Mouse (Mus musculus) forebrain, embryonic 15.5 days (tissue): Measurements from ENCODE around the gene Pym1. TPM values are rescaled to one million over a fixed set of nuclear protein-coding genes. Genes with fewer than 3 reads are reported as not detected.
A peak's percentile ranks its signal among the peaks of the same experiment; 100 is the strongest.

Source experiments
- ATAC-seq: fragments of 200-750 bp; cut with Nextera tagmentation; replicated peaks from 2 replicates; pipeline ENCODE4 v1.8.0; 2017; ENCODE audit warnings: mild to moderate bottlenecking, moderate TSS enrichment, moderate library complexity
- H3K27ac ChIP-seq: fragments of 300-500 bp; sonication (generic); replicated peaks from 2 replicates; pipeline ENCODE4 v1.5.1; 2015; ENCODE audit warnings: mild to moderate bottlenecking, inconsistent platforms
- H3K27me3 ChIP-seq: fragments of 300-500 bp; sonication (generic); 2 replicates; pipeline ENCODE4 v1.6.1; 2015; ENCODE audit warnings: inconsistent platforms
- H3K36me3 ChIP-seq: fragments of 300-500 bp; sonication (generic); 2 replicates; pipeline ENCODE4 v1.6.1; 2015; ENCODE audit warnings: mild to moderate bottlenecking, inconsistent platforms
- H3K4me1 ChIP-seq: fragments of 300-500 bp; sonication (generic); 2 replicates; pipeline ENCODE4 v1.6.1; 2015; ENCODE audit warnings: inconsistent platforms
- H3K4me2 ChIP-seq: fragments of 300-500 bp; sonication (generic); replicated peaks from 2 replicates; pipeline ENCODE4 v1.6.1; 2015; ENCODE audit warnings: mild to moderate bottlenecking, inconsistent platforms
- H3K4me3 ChIP-seq: fragments of 300-500 bp; sonication (generic); 2 replicates; pipeline ENCODE4 v1.5.1; 2015; ENCODE audit warnings: mild to moderate bottlenecking, inconsistent platforms
- H3K9ac ChIP-seq: fragments of 300-500 bp; sonication (generic); replicated peaks from 2 replicates; pipeline ENCODE4 v1.6.1; 2015; ENCODE audit warnings: mild to moderate bottlenecking, inconsistent platforms
- H3K9me3 ChIP-seq: fragments of 300-500 bp; sonication (generic); 2 replicates; pipeline ENCODE4 v1.6.1; 2016; ENCODE audit warnings: inconsistent platforms
- WGBS: fragments of 180-500 bp; shearing (Covaris S2); methylation state at CpG from one replicate; pipeline ENCODE4 v1.1.7; 2015; ENCODE audit warnings: mixed read lengths; 5-methylcytosine and 5-hydroxymethylcytosine counted together
- polyA plus RNA-seq: library from polyadenylated mRNA; unstranded; fragments of >200 nt; fragmentation: Nextera tagmentation; extraction: Ambion mirVana; gene quantifications from 2 replicates; pipeline ENCODE4 v1.2.1, GENCODE M21; 2015

Gene Pym1
- polyA plus RNA-seq, 1 experiment from 2014 or later = 42.9 TPM

GRCm38 (mm10) chr10:128728059-128728458 is 19.6 kb upstream of the Pym1 start:
- Histone ChIP-seq H3K36me3 (no peaks in the 10 kb centered on the region), H3K4me1 (peaks cover 3% of the 10 kb centered on the region; the same call in 1 of the 2 replicates), H3K9me3 (no peaks in the 10 kb centered on the region), H3K4me3 (no peak overlapping the region), H3K27me3 (no peaks in the 10 kb centered on the region), H3K27ac (no peak overlapping the region), H3K4me2 (no peak overlapping the region), H3K9ac (no peak overlapping the region)
- ATAC-seq = no peak
- WGBS = 75% methylated on average over 5 of the region's 5 CpGs

- H3K27ac ChIP-seq = no peak overlapping the region
- peak overlapping the region; percentile 27; the same call in 1 of the 2 replicates for H3K4me2 ChIP-seq
- 17% methylated on average over 10 of the region's 10 CpGs for WGBS
- H3K9me3 ChIP-seq = no peaks in the 10 kb centered on the region
- no peaks in the 10 kb centered on the region for H3K27me3 ChIP-seq
- H3K36me3 ChIP-seq = no peaks in the 10 kb centered on the region
- peaks cover 3% of the 10 kb centered on the region; the same call in 1 of the 2 replicates for H3K4me1 ChIP-seq
- H3K9ac ChIP-seq = no peak overlapping the region
- no peak overlapping the region for H3K4me3 ChIP-seq
- peak; percentile 61 for ATAC-seq
These were observed 16.7 kb upstream of the Pym1 start for GRCm38 (mm10) chr10:128731002-128731433.

GRCm38 (mm10) chr10:128731992-128732391 is 15.7 kb upstream of the Pym1 start:
- Histone ChIP-seq H3K9ac (no peak overlapping the region), H3K4me3 (no peak overlapping the region), H3K4me1 (peaks cover 3% of the 10 kb centered on the region; the same call in 1 of the 2 replicates), H3K27me3 (no peaks in the 10 kb centered on the region), H3K9me3 (no peaks in the 10 kb centered on the region), H3K36me3 (no peaks in the 10 kb centered on the region), H3K4me2 (no peak overlapping the region), H3K27ac (no peak overlapping the region)
- ATAC-seq = no peak

- Histone ChIP-seq H3K27me3 (peaks cover 11% of the 10 kb centered on the region; the same call in 1 of the 2 replicates), H3K4me2 (peak overlapping the region; percentile 36), H3K4me3 (peak overlapping the region; percentile 20; the same call in 1 of the 2 replicates), H3K9ac (no peak overlapping the region), H3K27ac (no peak overlapping the region), H3K36me3 (no peaks in the 10 kb centered on the region), H3K9me3 (no peaks in the 10 kb centered on the region), H3K4me1 (0 out of 2 replicates have a peak, but pooled peaks cover 2% of the 10 kb centered on the region)
- no peak for ATAC-seq
- 5% methylated on average over 15 of the region's 15 CpGs for WGBS
These were observed 10.3 kb upstream of the Pym1 start for GRCm38 (mm10) chr10:128737435-128737834.

GRCm38 (mm10) chr10:128740296-128740695 is 7.4 kb upstream of the Pym1 start:
- Histone ChIP-seq H3K27ac (no peak overlapping the region), H3K9me3 (no peaks in the 10 kb centered on the region), H3K9ac (no peak overlapping the region), H3K36me3 (no peaks in the 10 kb centered on the region), H3K27me3 (peaks cover 34% of the 10 kb centered on the region; the same call in 1 of the 2 replicates), H3K4me3 (no peak overlapping the region), H3K4me1 (peaks cover 18% of the 10 kb centered on the region), H3K4me2 (no peak overlapping the region)
- no peak for ATAC-seq
- 81% methylated on average over 2 of the region's 2 CpGs for WGBS

- 35% methylated on average over 4 of the region's 4 CpGs for WGBS
- no peak overlapping the region for H3K27ac ChIP-seq
- no peak for ATAC-seq
- no peak overlapping the region for H3K4me3 ChIP-seq
- no peak overlapping the region for H3K4me2 ChIP-seq
- H3K27me3 ChIP-seq = peaks cover 38% of the 10 kb centered on the region; the same call in 1 of the 2 replicates
- H3K9ac ChIP-seq = no peak overlapping the region
- peaks cover 21% of the 10 kb centered on the region for H3K4me1 ChIP-seq
- no peaks in the 10 kb centered on the region for H3K36me3 ChIP-seq
- H3K9me3 ChIP-seq = no peaks in the 10 kb centered on the region
These were observed 5.1 kb upstream of the Pym1 start for GRCm38 (mm10) chr10:128742616-128743015.

GRCm38 (mm10) chr10:128743235-128743634 is 4.5 kb upstream of the Pym1 start:
- 9% methylated on average over 7 of the region's 7 CpGs for WGBS
- ATAC-seq = no peak
- Histone ChIP-seq H3K4me3 (peak overlapping the region; percentile 51), H3K36me3 (no peaks in the 10 kb centered on the region), H3K9me3 (no peaks in the 10 kb centered on the region), H3K4me2 (peak overlapping the region; percentile 84), H3K27me3 (peaks cover 38% of the 10 kb centered on the region; the same call in 1 of the 2 replicates), H3K9ac (peak overlapping the region; percentile 53), H3K27ac (no peak overlapping the region), H3K4me1 (peaks cover 21% of the 10 kb centered on the region)

GRCm38 (mm10) chr10:128743791-128744191 is 3.9 kb upstream of the Pym1 start:
- no peaks in the 10 kb centered on the region for H3K36me3 ChIP-seq
- ATAC-seq = no peak
- no peaks in the 10 kb centered on the region for H3K9me3 ChIP-seq
- peaks cover 38% of the 10 kb centered on the region; the same call in 1 of the 2 replicates for H3K27me3 ChIP-seq
- H3K4me1 ChIP-seq = peaks cover 21% of the 10 kb centered on the region
- H3K27ac ChIP-seq = no peak overlapping the region
- H3K4me3 ChIP-seq = peak overlapping the region; percentile 51
- H3K9ac ChIP-seq = peak overlapping the region; percentile 53
- peak overlapping the region; percentile 84 for H3K4me2 ChIP-seq
- under 1% methylated on average over 35 of the region's 37 CpGs for WGBS

GRCm38 (mm10) chr10:128744211-128744610 is 3.5 kb upstream of the Pym1 start:
- H3K9me3 ChIP-seq = no peaks in the 10 kb centered on the region
- WGBS = 21% methylated on average over 8 of the region's 8 CpGs
- H3K27me3 ChIP-seq = peaks cover 38% of the 10 kb centered on the region; the same call in 1 of the 2 replicates
- H3K4me2 ChIP-seq = peak overlapping the region; percentile 84
- ATAC-seq = no peak
- peaks cover 25% of the 10 kb centered on the region for H3K4me1 ChIP-seq
- H3K27ac ChIP-seq = no peak overlapping the region
- peak overlapping the region; percentile 53 for H3K9ac ChIP-seq
- H3K4me3 ChIP-seq = peak overlapping the region; percentile 51
- H3K36me3 ChIP-seq = no peaks in the 10 kb centered on the region

GRCm38 (mm10) chr10:128744680-128745601 is 2.7 kb upstream of the Pym1 start, which contains the start of gene Dgka:
Dgka (minus strand) TSS chr10:128744855.
- Histone ChIP-seq H3K4me2 (peak within 1 kb of the TSS; percentile 84), H3K27ac (no peak within 1 kb of the TSS), H3K4me1 (peaks cover 32% of the 10 kb centered on the region), H3K9me3 (no peaks in the 10 kb centered on the region), H3K4me3 (peak within 1 kb of the TSS; percentile 51), H3K27me3 (peaks cover 38% of the 10 kb centered on the region; the same call in 1 of the 2 replicates), H3K36me3 (no peaks in the 10 kb centered on the region), H3K9ac (peak within 1 kb of the TSS; percentile 53)
- 23% methylated on average over 18 of the region's 18 CpGs for WGBS
- no peak for ATAC-seq

GRCm38 (mm10) chr10:128745946-128746613 is 1.6 kb upstream of the Pym1 start:
- peaks cover 40% of the 10 kb centered on the region for H3K4me1 ChIP-seq
- H3K36me3 ChIP-seq = no peaks in the 10 kb centered on the region
- no peak overlapping the region for H3K4me3 ChIP-seq
- no peak for ATAC-seq
- 95% methylated on average over 10 of the region's 10 CpGs for WGBS
- H3K4me2 ChIP-seq = no peak overlapping the region
- no peaks in the 10 kb centered on the region for H3K9me3 ChIP-seq
- H3K27ac ChIP-seq = no peak overlapping the region
- H3K27me3 ChIP-seq = peaks cover 38% of the 10 kb centered on the region; the same call in 1 of the 2 replicates
- H3K9ac ChIP-seq = no peak overlapping the region
